Mouse (Mus musculus) cortical plate, adult 2 months (tissue): Measurements from ENCODE around the gene Aldh3a2. TPM values are rescaled to one million over a fixed set of nuclear protein-coding genes. Genes with fewer than 3 reads are reported as not detected.
"Not testable (repeated sequence)": the region's sequence is repeated elsewhere in the genome, so short reads cannot be mapped to it uniquely, and the experiment has no call there.

Experiments
- H3K27ac ChIP-seq: fragments of 200-500 bp; 2 replicates; pipeline ENCODE4 v1.5.1; 2012; ENCODE audit warnings: low read length, control low read depth, inconsistent platforms; ENCODE audit not compliant: insufficient read depth
- H3K4me1 ChIP-seq: fragments of 200-500 bp; 2 replicates; pipeline ENCODE4 v1.6.1; 2011; ENCODE audit warnings: low read length; ENCODE audit not compliant: control insufficient read depth, insufficient read depth
- H3K4me3 ChIP-seq: fragments of 200-500 bp; 2 replicates; pipeline ENCODE4 v1.5.1; 2011; ENCODE audit warnings: mild to moderate bottlenecking, low read length, control low read depth; ENCODE audit not compliant: insufficient read depth
- CTCF ChIP-seq: fragments of 200-500 bp; IDR thresholded peaks from 2 replicates; pipeline ENCODE4 v1.5.1; 2011; ENCODE audit warnings: mild to moderate bottlenecking, control low read depth, low read length; ENCODE audit not compliant: insufficient read depth; ENCODE audit errors: extremely low read depth
- POLR2A ChIP-seq: fragments of 200-500 bp; IDR thresholded peaks from 2 replicates; pipeline ENCODE4 v1.6.1; 2011; ENCODE audit warnings: mild to moderate bottlenecking, low read length, control low read depth; ENCODE audit not compliant: insufficient read depth; ENCODE audit errors: extremely low read depth
- polyA plus RNA-seq: library from polyadenylated mRNA; depleted of rRNA; stranded (reverse); fragments of >200 nt; gene quantifications from 2 replicates; pipeline ENCODE4 v1.2.3, GENCODE M21; 2012; rRNA removed

The Aldh3a2 gene
- polyA plus RNA-seq, 1 experiment: 47.5 TPM

DNA sequence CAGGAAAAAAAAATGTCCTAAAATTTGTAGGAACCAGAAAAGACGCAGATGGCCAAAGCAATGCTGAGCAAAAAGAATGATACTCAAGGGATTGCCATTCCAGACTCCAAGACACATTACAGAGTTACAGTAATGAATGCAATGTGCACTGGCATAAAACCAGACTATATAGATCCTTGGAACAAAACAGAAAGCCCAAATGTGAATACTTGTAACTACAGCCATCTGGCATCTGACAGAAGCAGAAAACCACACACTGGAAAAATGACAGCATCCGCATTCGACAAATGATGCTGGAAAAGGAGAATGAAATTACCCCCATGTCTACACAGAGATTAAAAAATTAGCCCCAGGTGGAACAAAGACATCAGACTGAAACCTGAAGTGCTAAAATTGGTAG, 86.9 kb downstream of the Aldh3a2 start:
- H3K27ac ChIP-seq: no peak overlapping the region
- TF ChIP-seq POLR2A (no peak), CTCF (no peak)
- no peak overlapping the region for H3K4me3 ChIP-seq

GRCm38 (mm10) chr11:61176321-61176720, 90.9 kb downstream of the Aldh3a2 start:
- no peak overlapping the region for H3K27ac ChIP-seq
- no peak overlapping the region for H3K4me3 ChIP-seq
- H3K4me1 ChIP-seq: peaks cover 5% of the 10 kb centered on the region
- no peak for TF ChIP-seq CTCF
- no peak for TF ChIP-seq POLR2A

More for the DNA sequence above, 86.9 kb downstream of the Aldh3a2 start:
- H3K4me1 ChIP-seq: no peaks in the 10 kb centered on the region; the same call in 1 of the 2 replicates

- H3K27ac ChIP-seq: no peak overlapping the region
- TF ChIP-seq CTCF: no peak
Measured at GRCm38 (mm10) chr11:61175778-61176177, 91.5 kb downstream of the Aldh3a2 start.

DNA sequence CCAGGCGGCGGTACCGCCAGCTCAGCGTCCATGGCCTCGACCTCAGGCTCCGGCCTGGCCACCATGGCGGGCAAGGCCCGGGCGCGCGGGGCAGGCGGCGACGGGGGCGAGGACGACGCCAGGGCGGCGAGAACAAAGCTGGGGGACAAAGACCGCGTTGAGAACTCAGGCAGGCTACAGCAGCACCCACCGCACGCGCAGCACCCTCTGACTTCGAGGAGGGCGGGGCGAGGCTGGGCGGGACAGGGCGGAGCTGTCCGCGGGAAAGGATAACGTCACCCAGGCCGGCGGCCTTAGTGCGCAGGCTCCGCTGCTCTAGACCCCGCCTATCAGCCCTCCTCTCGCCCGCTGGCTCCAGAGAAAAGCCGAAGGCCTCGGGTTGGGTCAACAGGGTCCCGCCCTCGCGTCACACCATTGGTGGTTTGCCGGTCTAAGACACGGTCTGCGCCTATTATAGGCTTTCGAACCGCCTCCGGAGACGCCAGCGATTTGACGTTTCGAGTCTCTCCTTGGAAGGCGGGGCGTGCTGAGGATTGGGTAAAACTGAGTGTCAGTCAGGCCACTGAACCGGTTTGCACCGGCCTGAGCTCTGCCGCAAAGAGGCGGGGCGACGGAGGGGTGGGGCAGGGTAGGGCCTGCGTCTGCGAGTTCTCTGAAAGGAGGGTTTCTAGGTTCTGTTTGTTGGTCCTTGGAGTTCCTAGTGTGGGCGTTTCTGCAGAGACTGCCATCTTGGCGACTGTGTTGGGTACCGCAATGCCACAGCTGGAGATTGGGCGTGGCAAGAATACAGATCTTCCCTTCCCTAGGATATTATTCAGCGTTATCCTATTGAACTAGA, 92.2 kb downstream of the Aldh3a2 start, which contains the start of gene Usp22:
TSS of gene Usp22 (minus strand) at position 235 of the 838 bp plus-strand sequence.
- Histone ChIP-seq H3K4me1 (peaks cover 7% of the 10 kb centered on the region), H3K27ac (peak within 1 kb of the TSS; percentile 99), H3K4me3 (peak within 1 kb of the TSS; percentile 100)
- TF ChIP-seq CTCF (no peak), POLR2A (peak; percentile 97)

More at GRCm38 (mm10) chr11:61175778-61176177, 91.5 kb downstream of the Aldh3a2 start:
- peaks cover 5% of the 10 kb centered on the region for H3K4me1 ChIP-seq
- peak overlapping the region; percentile 25; the same call in 1 of the 2 replicates for H3K4me3 ChIP-seq

- peak overlapping the region; percentile 99 for H3K27ac ChIP-seq
- peaks cover 7% of the 10 kb centered on the region for H3K4me1 ChIP-seq
- H3K4me3 ChIP-seq: peak overlapping the region; percentile 100
- TF ChIP-seq CTCF: peak; percentile 38; the same call in 1 of the 2 replicates
- no peak for TF ChIP-seq POLR2A
Measured at GRCm38 (mm10) chr11:61174291-61174820, 92.9 kb downstream of the Aldh3a2 start.

GRCm38 (mm10) chr11:61173477-61173876, 93.8 kb downstream of the Aldh3a2 start:
- H3K4me3 ChIP-seq: peak overlapping the region; percentile 100; the same call in 1 of the 2 replicates
- not testable (repeated sequence) for H3K27ac ChIP-seq, H3K4me1 ChIP-seq

Other genes starting within 250 kb of the Aldh3a2 start
- 11.6 and 12.8 TPM in 2 replicates for gene Kcnj12, start 244.9 kb downstream of the Aldh3a2 start, polyA plus RNA-seq
- gene Tnfrsf13b, start 140.7 kb downstream of the Aldh3a2 start, polyA plus RNA-seq: 3.3 and 4.8 TPM in 2 replicates
- gene Usp22, start 92.4 kb downstream of the Aldh3a2 start, polyA plus RNA-seq: 152 and 154 TPM in 2 replicates
- 1.7 and 2.3 TPM in 2 replicates for gene Aldh3a1, start 59.9 kb downstream of the Aldh3a2 start, polyA plus RNA-seq
- 0.06 and 0.23 TPM in 2 replicates for gene Slc47a2, start 75.4 kb upstream of the Aldh3a2 start, polyA plus RNA-seq
- 3.8 and 6.4 TPM in 2 replicates for gene Slc47a1, start 110.9 kb upstream of the Aldh3a2 start, polyA plus RNA-seq
- 453 and 528 TPM in 2 replicates for gene Rnf112, start 186.7 kb upstream of the Aldh3a2 start, polyA plus RNA-seq
- gene Mfap4, start 218.0 kb upstream of the Aldh3a2 start, polyA plus RNA-seq: 3.2 and 4.6 TPM in 2 replicates
- gene Mapk7, start 226.9 kb upstream of the Aldh3a2 start, polyA plus RNA-seq: 32.2 and 36.7 TPM in 2 replicates
- gene B9d1, start 237.7 kb upstream of the Aldh3a2 start, polyA plus RNA-seq: 50.0 and 50.2 TPM in 2 replicates